Mouse (Mus musculus): ENCODE data around the gene Tpm4.
"Not testable (repeated sequence)": the region's sequence is repeated elsewhere in the genome, so short reads cannot be mapped to it uniquely, and the experiment has no call there.

The Tpm4 gene

GRCm38 (mm10) chr8:72134756-72135445, at the start of gene Tpm4:
Gene Tpm4, plus strand, starts transcription at chr8:72134975.
- peak; percentile 70 for DNase-seq (ENCODE audit: low spot score)

DNA sequence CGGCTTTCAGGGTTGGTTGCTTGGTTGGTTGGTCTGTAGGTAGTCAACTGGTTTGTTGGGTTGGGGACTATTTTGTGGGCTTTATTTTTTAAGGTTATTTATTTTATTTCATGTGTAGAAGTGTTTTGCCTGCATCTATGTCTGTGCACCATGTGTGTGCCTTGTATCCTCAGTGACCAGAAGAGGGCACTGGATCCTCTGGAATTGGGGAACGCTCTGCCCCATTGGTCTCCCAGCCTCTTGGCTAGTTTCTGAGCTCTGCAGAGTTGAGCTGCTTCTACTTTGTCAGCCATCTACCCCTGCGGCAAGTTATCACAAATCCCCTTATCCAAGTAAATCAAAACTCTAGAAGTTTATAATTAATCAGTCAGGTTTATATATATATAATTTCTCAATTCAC, 47.2 kb upstream of the Tpm4 start:
- DNase-seq (ENCODE audit: low spot score) = not testable (repeated sequence)

DNA sequence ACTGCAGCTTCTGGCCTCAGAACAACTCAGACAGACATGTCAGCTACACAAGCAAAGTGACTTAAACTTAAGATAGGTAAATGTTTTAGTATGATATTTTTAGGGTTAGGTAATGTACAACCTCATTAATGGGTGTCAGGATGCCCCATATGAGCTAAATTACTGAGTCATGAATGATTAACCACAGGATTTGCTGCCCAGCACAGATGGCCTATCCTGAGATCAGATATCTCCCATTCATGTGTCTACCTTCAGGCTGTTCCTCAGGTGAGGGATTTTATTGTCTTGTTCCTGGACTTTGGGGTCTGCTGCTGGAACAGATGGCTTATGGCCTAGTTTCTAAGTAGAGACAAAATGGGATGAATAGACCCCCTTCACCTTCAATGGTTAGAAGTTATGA, 38.1 kb upstream of the Tpm4 start:
- not testable (repeated sequence) for DNase-seq (ENCODE audit: low spot score)

DNA sequence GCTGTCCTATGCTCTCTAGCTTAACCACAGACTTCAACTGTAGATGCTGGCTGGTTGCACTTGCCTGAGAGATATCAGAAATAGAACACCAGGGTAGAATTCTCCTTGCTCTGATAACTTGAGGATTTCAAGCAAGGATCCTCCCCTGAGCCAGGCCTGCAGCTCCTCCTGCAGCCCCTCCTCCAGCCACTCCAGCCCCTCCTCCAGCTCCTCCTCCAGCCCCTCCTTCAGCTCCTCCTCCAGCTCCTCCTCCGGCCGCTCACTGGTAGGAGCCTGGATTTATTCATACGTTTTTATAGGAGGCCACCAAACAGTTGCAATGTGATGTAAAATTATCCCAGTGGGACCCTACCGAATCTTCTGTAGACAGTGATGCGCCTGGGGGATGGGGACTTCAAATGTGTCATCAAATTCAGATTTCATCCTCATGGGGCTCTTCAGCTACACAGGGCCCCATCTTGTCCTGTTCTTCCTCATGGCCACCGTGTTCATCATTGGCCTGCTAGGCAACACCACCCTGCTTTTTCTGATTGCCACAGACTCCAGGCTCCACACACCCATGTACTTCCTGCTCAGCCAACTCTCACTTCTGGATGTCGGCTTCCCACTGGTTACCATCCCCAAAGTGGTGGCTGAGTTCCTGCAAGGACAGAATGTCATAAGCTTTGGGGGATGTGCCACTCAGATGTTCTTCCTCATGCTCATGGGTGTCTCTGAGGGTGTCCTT, 35.2 kb upstream of the Tpm4 start:
- not testable (repeated sequence) for DNase-seq (ENCODE audit: low spot score)

- DNase-seq (ENCODE audit: low spot score) = no peak
Observed at GRCm38 (mm10) chr8:72105165-72105564, 29.6 kb upstream of the Tpm4 start.

DNA sequence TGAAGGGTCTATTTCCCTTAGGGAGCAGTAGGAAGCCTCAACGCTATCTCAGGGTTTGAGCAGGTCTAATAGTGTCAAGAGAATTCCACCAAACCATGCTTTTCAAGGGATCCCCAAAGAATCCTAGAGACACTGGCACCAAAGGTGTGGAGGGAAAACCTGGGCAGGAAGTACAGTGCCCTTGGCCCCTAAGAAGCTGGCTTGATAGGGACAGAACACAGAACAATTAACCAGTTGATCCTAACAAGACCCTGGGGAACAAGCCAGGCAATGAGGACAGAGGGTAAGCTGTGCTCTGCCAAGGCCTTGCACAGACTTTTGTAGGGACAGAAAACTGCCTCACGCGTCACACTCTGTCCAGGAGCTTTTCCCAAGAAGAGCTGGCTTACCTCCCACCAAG, 28.0 kb upstream of the Tpm4 start, which contains the start of gene Olfr374:
TSS of gene Olfr374 (plus strand) at position 301 of the 400 bp plus-strand sequence.
- DNase-seq (ENCODE audit: low spot score) = no peak

GRCm38 (mm10) chr8:72110876-72111275, 23.9 kb upstream of the Tpm4 start:
- DNase-seq (ENCODE audit: low spot score) = no peak

DNA sequence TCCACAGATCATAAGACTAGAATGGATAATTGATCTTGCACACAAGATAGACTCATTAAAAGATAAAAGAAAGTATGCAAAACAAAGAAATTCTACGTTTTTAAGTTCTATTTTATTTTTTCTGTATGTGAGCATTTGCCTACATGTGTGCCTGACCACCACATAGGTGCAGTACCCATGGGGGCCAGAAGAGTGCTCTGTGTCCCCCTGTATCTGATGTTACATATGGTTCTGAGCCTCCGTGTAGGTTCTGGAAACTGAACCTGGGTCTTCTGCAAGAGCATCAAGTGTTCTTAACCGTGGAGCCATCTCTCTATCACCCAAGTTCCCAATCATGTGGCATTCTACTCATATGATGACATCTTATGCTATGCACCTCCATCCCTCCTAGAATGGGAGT, 22.3 kb upstream of the Tpm4 start:
- DNase-seq (ENCODE audit: low spot score) = peak; percentile 15

DNA sequence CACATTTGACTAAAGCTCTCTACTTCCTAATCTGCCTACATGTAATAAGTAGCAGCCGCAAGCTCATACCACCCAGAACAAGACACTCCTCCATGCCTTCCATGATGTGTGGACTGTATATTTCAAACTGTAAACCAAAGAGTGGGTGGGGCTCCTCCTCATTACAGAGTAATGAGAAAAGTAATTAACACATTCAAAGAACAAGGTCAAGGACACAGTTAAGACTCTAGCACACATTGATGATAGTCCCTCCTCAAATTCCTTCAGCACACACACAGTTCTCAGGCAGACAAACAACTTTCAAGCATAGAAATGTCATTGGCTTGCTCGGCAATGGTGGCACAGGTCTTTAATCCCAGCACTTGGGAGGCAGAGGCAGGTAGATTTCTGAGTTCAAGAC, 19.6 kb upstream of the Tpm4 start:
- no peak for DNase-seq (ENCODE audit: low spot score)

DNA sequence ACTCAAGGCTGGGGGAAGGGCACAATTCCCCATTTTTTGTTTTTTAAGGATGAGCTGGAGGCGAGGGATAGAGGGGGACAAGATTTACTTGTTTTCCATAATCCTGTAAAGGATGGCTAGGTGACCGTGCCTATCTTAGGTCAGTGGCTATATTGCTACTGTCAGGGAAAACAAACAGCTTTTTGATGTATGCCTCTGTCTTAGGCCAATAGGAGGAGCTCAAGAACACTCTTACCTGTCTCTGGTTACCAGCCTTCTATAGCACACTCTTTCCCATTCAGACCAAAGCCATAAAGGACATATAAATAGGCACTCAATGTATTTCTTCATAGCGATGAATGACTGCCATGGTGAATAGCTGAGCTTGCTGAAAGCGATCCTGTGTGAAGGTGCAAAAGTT, 16.2 kb upstream of the Tpm4 start:
- DNase-seq (ENCODE audit: low spot score) = no peak

- DNase-seq (ENCODE audit: low spot score) = not testable (repeated sequence)
Observed at GRCm38 (mm10) chr8:72121486-72121885, 13.3 kb upstream of the Tpm4 start.

GRCm38 (mm10) chr8:72121997-72122396, 12.8 kb upstream of the Tpm4 start:
- no peak for DNase-seq (ENCODE audit: low spot score)

DNA sequence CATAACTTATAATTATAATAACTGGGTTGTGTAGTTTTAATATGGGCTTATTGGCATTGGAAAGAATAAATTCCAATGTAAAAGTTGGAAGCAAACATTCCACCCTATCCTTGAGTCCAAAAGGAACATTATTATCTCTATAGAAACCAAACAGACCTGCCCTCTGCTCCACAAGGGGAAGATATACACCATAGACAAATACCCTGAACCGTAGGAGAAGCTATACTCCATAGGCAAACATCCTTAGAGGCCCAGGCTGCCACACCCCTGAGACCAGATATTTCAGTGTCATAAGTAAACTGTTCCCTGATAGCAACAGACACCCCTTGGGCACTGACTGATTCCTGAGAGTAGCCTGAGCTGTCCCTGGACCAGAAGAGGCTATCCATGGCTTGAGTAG, 6.9 kb upstream of the Tpm4 start:
- no peak for DNase-seq (ENCODE audit: low spot score)

DNA sequence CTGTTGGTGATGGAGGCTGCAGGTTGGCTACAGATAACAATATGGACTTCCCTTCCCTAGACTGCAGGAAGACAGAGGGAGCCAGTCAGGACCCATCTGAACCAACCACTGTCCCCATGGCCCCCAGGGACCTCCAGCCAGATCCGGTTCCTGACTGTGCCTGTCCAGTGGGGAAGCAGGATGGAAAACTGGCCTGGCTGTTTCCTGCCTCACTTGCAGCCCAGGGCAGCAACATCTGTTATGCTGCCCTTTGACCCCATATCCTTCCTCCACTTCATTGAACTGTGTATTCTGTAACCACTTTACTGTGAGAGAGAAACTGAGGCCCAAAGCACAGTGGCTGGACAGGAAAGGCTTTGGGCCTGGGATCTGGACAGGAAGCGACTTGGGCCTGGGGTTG, 3.5 kb upstream of the Tpm4 start:
- DNase-seq (ENCODE audit: low spot score) = no peak

- peak; percentile 69 for DNase-seq (ENCODE audit: low spot score)
Observed at GRCm38 (mm10) chr8:72131901-72132300, 2.9 kb upstream of the Tpm4 start.

DNA sequence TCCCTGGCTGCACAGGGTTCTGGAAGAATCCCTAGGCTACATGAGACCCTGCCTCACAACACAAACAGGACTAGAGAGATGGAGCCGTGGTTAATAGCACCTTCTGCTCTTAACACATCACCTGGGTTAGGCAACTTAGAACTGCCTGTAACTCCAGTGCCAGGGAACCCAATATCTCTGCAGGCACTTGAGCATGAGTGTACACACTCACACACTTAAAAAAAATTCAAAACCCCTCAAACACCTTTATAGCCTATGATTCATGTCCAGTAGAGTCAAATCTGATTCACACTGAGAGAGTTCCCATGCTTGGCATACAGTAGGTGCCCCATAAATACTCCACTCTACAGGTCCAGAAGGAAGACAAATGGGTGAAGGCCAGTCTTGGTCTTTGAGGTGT, 2.4 kb upstream of the Tpm4 start:
- no peak for DNase-seq (ENCODE audit: low spot score)

DNA sequence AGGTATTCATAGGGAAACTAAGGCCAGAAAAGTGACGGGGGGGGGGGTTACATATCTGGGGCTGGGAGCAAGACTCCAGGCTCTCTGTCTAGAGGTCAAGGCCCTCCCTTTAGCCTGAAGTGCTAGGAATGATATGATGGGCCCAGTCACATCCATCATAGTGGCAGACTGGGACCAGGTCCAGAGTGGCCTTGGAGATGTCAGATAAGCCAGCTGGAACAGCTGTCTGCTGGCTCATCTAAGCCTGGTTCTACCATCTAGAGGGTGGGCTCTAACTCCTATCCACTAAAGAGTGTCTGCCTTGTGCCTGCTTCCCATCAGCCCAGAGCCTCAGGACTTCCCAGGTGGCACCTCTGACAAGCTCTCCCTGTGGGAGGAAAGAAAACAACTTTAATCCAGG, 1.9 kb upstream of the Tpm4 start:
- no peak for DNase-seq (ENCODE audit: low spot score)

- DNase-seq (ENCODE audit: low spot score) = no peak
Observed at GRCm38 (mm10) chr8:72133507-72133906, 1.3 kb upstream of the Tpm4 start.

GRCm38 (mm10) chr8:72135446-72136301, 899 bp downstream of the Tpm4 start:
- DNase-seq (ENCODE audit: low spot score) = peak; percentile 34

GRCm38 (mm10) chr8:72136302-72136978, 1.7 kb downstream of the Tpm4 start:
- DNase-seq (ENCODE audit: low spot score) = peak; percentile 93

DNA sequence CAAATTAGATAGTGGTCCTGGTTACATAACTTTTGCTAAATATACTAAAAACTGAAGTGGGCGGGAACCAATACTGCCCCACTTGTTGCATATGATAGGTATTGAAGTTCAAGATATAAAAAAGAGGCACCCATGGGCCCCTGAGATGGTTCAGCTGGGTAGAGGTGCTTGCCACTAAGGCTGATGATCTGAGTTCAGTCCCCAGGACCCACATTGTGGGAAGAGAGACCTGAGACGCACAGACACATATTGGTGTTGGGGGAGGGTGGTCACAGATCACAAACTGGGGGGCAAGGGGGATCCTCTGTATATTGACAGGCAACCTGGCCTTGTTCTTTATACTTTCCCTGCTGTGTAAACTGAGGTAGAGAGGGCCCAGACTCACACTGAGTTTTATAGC, 2.7 kb downstream of the Tpm4 start:
- no peak for DNase-seq (ENCODE audit: low spot score)

DNA sequence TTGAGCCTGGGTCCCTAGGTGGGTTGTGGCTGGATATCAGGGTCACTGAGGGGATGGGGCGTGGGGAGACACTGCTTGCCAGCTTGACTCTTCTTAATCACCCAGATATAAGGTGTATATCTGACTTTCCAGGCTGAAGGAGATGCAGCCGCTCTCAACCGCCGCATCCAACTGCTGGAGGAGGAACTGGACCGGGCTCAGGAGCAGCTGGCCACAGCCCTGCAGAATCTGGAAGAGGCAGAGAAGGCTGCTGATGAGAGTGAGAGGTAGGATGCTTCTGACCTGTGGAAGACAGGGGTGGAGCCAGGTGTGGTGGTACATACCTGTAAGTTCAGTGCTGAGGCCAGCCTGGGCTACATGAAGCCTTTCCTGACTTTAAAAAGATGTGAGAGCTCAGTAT, 3.7 kb downstream of the Tpm4 start:
- DNase-seq (ENCODE audit: low spot score) = no peak

All from T-cell, adult 2 months (primary cell).